Mouse (Mus musculus): ENCODE measurements around the gene Cdk15. TPM values are rescaled to one million over a fixed set of nuclear protein-coding genes. Genes with fewer than 3 reads are reported as not detected.

Cdk15 gene
- polyA plus RNA-seq, 1 experiment from 2014 or later: 0.47 TPM

DNA sequence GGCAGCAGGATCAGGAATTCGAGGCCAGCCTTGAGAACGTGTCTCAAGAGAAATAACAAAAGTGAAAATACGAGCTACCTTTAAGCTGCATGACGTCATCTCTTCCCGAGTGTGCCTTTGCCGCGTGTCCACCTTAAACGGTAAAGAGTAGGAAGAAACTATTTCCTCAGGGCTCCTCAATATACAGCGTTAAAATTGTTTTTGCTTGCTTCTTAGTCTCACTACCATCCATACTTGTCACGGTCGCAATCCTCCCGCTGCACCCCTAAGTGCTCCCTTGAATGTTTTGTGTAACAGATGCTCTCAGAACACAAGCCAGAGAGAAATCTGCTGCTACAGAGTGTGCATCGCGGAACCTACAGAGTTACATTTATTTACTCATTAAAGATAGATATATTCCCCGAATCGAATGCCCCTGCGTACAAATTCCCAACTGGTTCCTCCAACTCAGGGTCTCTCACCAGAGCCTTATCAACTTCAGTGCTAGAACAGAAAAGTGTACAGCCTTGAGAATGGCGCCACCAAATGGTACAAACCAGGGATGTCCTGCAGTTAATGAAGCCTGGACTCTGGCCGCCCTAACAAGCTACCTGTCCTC, 19.0 kb upstream of the Cdk15 start:
- peak; percentile 47 for ATAC-seq (replicated peaks)
- H3K4me2 ChIP-seq (replicated peaks): peak overlapping the region; percentile 52
- WGBS: under 1% methylated on average over 19 of the region's 19 CpGs

DNA sequence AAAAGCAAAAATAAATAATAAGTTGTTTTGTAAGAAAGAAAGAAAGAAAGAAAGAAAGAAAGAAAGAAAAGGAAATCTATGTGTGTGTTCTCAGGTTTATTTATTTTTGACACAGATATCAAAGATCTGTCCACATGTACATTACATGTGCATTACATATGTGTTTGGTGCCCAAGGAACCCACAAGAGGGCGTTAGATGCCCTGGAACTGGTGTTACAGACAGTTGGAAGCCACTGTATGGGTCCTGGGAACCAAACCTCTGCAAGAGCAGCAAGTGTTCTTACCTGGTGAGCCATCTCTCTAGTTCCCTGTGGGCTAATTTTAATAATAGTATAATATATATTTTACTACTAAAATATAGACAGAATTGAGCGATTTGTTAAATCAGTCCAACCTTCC, 12.9 kb upstream of the Cdk15 start:
- no peak overlapping the region for H3K4me3 ChIP-seq
- no peaks in the 10 kb centered on the region for H3K9me3 ChIP-seq
- 67% methylated on average over 2 of the region's 2 CpGs for WGBS
- H3K9ac ChIP-seq (replicated peaks): no peak overlapping the region
- H3K4me2 ChIP-seq (replicated peaks): no peak overlapping the region
- H3K27me3 ChIP-seq: no peaks in the 10 kb centered on the region
- ATAC-seq (replicated peaks): no peak
- H3K4me1 ChIP-seq: no peaks in the 10 kb centered on the region
- no peaks in the 10 kb centered on the region for H3K36me3 ChIP-seq
- no peak overlapping the region for H3K27ac ChIP-seq (replicated peaks)

More for the DNA sequence above, 19.0 kb upstream of the Cdk15 start:
- Histone ChIP-seq H3K9me3 (no peaks in the 10 kb centered on the region), H3K4me3 (peak overlapping the region; percentile 84), H3K9ac (replicated peaks) (peak overlapping the region; percentile 44), H3K4me1 (peaks cover 12% of the 10 kb centered on the region), H3K36me3 (no peaks in the 10 kb centered on the region), H3K27me3 (no peaks in the 10 kb centered on the region), H3K27ac (replicated peaks) (peak overlapping the region; percentile 31)

DNA sequence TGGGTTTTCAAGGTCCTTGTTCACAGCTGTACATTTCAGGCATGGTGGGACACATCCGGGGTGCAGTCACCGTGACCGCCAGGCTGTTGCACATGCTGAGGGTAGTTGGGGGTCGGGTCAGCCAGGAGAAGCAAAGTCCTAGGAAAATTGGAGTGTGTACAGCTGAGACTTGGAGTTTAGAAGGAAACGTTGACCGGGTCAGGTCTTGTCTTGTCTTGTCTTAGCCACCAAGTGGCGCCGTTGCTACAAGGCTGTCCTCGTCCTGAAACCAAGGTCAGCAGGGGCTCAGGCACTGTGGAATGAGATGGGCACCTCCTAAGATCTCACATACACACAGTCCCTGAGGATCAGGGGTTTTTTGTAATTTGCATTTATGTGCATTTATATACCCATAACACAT, 9.1 kb upstream of the Cdk15 start:
- 4% methylated on average over 9 of the region's 9 CpGs for WGBS
- Histone ChIP-seq H3K9me3 (no peaks in the 10 kb centered on the region), H3K4me1 (no peaks in the 10 kb centered on the region), H3K4me3 (no peak overlapping the region), H3K27ac (replicated peaks) (no peak overlapping the region), H3K9ac (replicated peaks) (no peak overlapping the region), H3K4me2 (replicated peaks) (no peak overlapping the region), H3K36me3 (no peaks in the 10 kb centered on the region), H3K27me3 (no peaks in the 10 kb centered on the region)
- ATAC-seq (replicated peaks): 0 out of 2 replicates have a peak, but pooled peaks have one; percentile 51

DNA sequence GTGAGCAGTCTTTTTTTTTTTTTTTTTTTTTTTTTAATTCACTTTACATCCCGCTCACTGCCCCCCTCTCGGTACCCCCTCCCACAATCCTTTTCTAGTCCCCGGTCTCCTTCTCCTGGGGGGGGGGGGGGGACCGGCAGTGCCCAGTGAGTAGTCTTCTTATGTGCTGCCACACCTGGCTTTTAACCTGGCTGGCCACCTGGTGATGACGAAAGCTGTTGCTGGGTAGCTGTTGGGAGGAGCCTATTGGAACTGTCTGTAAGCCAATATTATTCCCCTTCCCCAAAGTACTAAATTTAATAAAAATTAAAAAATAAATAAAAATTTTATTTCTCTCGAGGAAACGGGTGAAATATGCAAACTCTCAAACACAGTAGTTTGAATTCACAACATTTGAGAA, 3.9 kb upstream of the Cdk15 start:
- peak; percentile 60; the same call in 1 of the 2 replicates for ATAC-seq (replicated peaks)
- no peaks in the 10 kb centered on the region for H3K27me3 ChIP-seq
- no peaks in the 10 kb centered on the region for H3K9me3 ChIP-seq
- no peak overlapping the region for H3K9ac ChIP-seq (replicated peaks)
- H3K4me2 ChIP-seq (replicated peaks): peak overlapping the region; percentile 49
- no peak overlapping the region for H3K27ac ChIP-seq (replicated peaks)
- H3K4me1 ChIP-seq: peaks cover 3% of the 10 kb centered on the region; the same call in 1 of the 2 replicates
- no peaks in the 10 kb centered on the region for H3K36me3 ChIP-seq
- H3K4me3 ChIP-seq: peak overlapping the region; percentile 29
- 9% methylated on average over 4 of the region's 7 CpGs for WGBS

DNA sequence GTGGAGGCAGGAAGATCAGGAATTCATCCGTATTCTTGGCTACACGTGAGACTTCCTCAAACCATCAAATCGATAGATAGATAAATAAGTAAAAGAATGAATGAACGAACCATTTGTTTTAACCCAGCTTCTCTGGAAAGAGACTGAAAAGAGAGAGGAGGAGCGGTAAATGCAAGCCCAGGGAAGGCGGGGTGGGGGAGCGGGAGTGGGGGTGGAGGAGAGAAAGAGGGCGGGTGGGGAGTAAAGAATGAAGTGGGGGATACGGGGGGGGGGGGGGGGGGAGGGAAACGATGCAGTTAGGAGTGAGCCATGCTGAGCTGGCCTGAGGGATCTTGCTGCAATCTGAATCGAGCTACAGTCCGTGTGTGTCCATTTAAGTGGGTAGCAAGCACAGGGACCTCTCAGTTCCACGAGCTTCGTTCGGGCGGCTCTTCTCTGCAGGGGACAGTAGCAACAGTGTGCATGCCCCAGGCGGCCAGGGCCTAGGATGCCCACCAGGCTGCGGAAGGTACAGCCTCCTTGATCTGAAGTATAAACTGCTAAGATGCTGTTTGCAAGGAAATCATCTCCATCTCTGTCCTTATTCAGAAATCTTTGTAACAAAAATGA, 3.3 kb upstream of the Cdk15 start:
- Histone ChIP-seq H3K27ac (replicated peaks) (no peak overlapping the region), H3K9me3 (no peaks in the 10 kb centered on the region), H3K4me3 (peak overlapping the region; percentile 29), H3K9ac (replicated peaks) (peak overlapping the region; percentile 31; the same call in 1 of the 2 replicates), H3K4me1 (peaks cover 3% of the 10 kb centered on the region; the same call in 1 of the 2 replicates), H3K4me2 (replicated peaks) (peak overlapping the region; percentile 49), H3K27me3 (no peaks in the 10 kb centered on the region), H3K36me3 (no peaks in the 10 kb centered on the region)
- WGBS: 4% methylated on average over 15 of the region's 18 CpGs
- peak; percentile 48; the same call in 1 of the 2 replicates for ATAC-seq (replicated peaks)

DNA sequence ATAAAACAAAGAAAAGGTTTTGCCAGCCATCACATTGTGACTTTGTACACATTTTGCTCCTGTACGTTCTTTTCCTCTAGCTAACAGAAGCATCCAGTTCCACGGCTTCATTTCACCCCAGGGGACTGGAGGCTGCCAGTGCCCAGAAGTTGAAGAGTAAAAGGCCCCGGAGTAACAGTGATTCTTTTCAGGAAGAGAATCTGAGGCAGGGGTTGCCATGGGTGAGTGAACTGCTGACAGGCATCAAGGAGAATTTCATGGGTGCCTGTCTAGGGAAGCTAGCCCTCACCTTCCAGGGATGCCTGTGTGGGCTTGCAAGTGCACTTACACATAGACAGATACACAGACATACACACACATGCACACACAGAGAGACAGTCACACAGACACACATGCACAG, 1.0 kb downstream of the Cdk15 start:
- Histone ChIP-seq H3K36me3 (no peaks in the 10 kb centered on the region), H3K9ac (replicated peaks) (no peak overlapping the region), H3K9me3 (no peaks in the 10 kb centered on the region), H3K4me2 (replicated peaks) (no peak overlapping the region), H3K4me1 (peaks cover 3% of the 10 kb centered on the region; the same call in 1 of the 2 replicates), H3K27ac (replicated peaks) (no peak overlapping the region), H3K27me3 (no peaks in the 10 kb centered on the region), H3K4me3 (no peak overlapping the region)
- WGBS: 29% methylated on average over 3 of the region's 3 CpGs
- ATAC-seq (replicated peaks): no peak

DNA sequence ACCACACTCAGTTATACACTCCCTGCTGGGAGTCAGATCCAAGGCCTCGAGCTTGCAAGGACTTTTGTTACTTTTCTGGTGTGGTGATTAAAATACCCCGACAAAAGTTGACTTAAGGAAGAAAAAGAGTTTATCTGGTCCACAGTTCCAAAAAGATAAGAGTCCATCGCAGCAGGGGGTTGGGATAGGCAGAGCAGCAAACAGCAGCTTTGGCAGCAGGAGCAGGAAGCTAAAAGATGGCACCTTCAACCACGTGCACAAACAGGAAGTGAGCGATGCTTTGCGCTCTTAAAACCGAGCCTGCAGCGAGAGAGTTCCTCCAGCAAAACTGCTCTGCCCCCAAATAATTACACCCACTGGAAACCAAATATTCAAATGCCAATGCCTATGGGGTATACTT, 12.2 kb downstream of the Cdk15 start:
- no peak overlapping the region for H3K27ac ChIP-seq (replicated peaks)
- H3K4me1 ChIP-seq: 0 out of 2 replicates have a peak, but pooled peaks cover 3% of the 10 kb centered on the region
- no peaks in the 10 kb centered on the region for H3K36me3 ChIP-seq
- no peaks in the 10 kb centered on the region for H3K27me3 ChIP-seq
- H3K9me3 ChIP-seq: no peaks in the 10 kb centered on the region
- no peak overlapping the region for H3K4me2 ChIP-seq (replicated peaks)
- 67% methylated on average over 8 of the region's 8 CpGs for WGBS
- ATAC-seq (replicated peaks): no peak
- H3K9ac ChIP-seq (replicated peaks): no peak overlapping the region
- H3K4me3 ChIP-seq: no peak overlapping the region

DNA sequence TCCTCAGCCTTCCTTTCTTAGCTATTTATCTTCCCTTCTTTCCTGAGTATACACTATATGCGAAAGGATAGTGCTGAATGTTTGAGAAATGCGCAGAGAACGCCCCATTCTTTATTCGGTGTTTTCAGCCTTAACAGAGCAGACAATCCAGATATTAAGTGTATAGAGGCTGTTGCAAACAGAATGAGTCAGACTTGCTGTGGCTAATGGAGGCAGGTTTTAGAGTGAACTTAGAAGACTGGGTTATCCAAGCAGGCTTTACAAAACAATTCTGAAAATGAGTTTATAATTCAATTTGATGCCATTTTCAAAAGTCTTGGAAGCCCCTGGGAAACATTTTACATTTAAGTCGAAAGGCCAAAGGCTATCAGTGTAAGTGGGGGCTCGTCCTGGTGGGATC, 12.8 kb downstream of the Cdk15 start:
- H3K9ac ChIP-seq (replicated peaks): no peak overlapping the region
- no peak overlapping the region for H3K4me3 ChIP-seq
- H3K27me3 ChIP-seq: no peaks in the 10 kb centered on the region
- ATAC-seq (replicated peaks): no peak
- H3K36me3 ChIP-seq: no peaks in the 10 kb centered on the region
- no peak overlapping the region for H3K4me2 ChIP-seq (replicated peaks)
- no peak overlapping the region for H3K27ac ChIP-seq (replicated peaks)
- WGBS: 92% methylated on average over 6 of the region's 6 CpGs
- H3K4me1 ChIP-seq: 0 out of 2 replicates have a peak, but pooled peaks cover 3% of the 10 kb centered on the region
- H3K9me3 ChIP-seq: no peaks in the 10 kb centered on the region

DNA sequence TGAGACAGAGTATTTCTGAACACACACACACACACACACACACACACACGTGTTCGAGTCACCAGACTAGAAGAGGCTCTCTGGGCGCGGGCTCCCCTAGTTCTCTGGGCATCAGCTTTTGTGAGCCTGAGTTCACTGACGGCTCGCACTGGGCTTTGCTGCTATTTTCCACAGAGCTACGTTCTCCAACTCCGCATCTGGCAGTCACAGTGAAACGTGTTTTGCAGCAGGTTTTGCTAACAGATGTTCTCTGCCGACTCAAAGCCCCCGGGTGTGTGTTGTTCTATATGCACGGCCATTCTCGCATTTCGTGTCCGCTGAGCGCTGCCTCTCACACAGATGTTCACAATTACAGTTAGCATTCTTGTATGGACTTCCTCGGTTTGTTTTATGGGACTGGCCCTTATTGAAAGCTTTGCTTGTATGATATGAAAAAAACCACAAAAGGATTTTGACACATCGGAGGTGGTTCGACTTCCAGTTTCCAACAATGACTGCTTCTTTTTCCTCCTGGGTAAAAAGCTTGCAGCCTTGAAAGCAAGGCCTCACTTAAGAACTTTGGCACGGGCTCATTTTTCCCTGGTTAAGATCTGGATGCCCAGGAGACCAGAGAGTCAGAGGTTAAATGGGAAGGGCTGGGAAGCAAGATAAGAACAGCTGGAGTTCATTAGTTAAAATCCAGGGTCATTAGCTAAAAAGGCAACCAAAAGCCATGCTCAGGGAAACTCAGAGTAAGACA, 13.4 kb downstream of the Cdk15 start:
- H3K4me1 ChIP-seq: 0 out of 2 replicates have a peak, but pooled peaks cover 3% of the 10 kb centered on the region
- H3K27ac ChIP-seq (replicated peaks): no peak overlapping the region
- no peaks in the 10 kb centered on the region for H3K27me3 ChIP-seq
- no peak overlapping the region for H3K9ac ChIP-seq (replicated peaks)
- no peak overlapping the region for H3K4me2 ChIP-seq (replicated peaks)
- WGBS: 48% methylated on average over 20 of the region's 20 CpGs
- no peaks in the 10 kb centered on the region for H3K36me3 ChIP-seq
- H3K9me3 ChIP-seq: no peaks in the 10 kb centered on the region
- no peak overlapping the region for H3K4me3 ChIP-seq
- ATAC-seq (replicated peaks): 0 out of 2 replicates have a peak, but pooled peaks have one; percentile 23

DNA sequence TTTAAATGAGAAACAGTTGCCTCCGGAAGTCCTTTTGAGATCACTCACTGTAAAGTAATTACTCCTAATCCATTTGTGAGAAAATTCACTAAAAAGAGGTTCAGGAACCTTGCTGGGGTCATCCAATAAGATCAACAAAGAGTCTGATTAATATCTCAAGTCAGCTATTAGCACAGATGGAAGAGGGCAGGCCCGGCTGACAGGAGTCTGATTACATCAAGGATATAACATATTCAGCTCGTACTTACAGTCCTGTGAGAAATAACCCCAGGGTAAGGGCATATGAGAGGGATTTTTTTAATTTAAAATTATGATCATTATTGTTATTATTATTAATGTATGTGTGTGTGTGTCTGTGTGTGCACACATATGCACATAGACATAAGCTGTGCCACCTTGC, 15.5 kb downstream of the Cdk15 start:
- ATAC-seq (replicated peaks): no peak
- Histone ChIP-seq H3K4me1 (0 out of 2 replicates have a peak, but pooled peaks cover 3% of the 10 kb centered on the region), H3K4me2 (replicated peaks) (no peak overlapping the region), H3K27me3 (no peaks in the 10 kb centered on the region), H3K9ac (replicated peaks) (no peak overlapping the region), H3K9me3 (no peaks in the 10 kb centered on the region), H3K27ac (replicated peaks) (no peak overlapping the region), H3K4me3 (no peak overlapping the region), H3K36me3 (no peaks in the 10 kb centered on the region)
- 37% methylated on average over 3 of the region's 3 CpGs for WGBS

DNA sequence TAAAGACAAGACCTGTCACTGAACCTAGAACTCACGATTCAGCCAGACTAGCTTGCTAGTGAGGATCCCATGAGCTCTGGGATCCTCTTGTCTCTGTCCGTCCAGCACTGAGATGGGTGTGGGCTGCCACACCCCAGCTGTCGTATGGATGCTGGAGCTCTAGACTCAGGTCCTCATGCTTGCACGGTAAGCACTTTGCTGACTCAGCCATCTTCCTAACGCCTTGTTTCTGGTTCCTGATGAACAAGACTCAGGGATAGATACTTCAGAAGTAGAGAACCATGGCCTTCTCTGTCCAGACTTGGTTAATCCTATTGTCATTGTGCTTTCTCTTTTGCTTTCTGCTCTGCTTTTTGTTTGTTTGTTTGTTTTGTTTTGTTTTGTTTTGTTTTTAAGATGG, 29.2 kb downstream of the Cdk15 start:
- no peaks in the 10 kb centered on the region for H3K27me3 ChIP-seq
- WGBS: 91% methylated on average over 5 of the region's 5 CpGs
- no peak overlapping the region for H3K4me2 ChIP-seq (replicated peaks)

DNA sequence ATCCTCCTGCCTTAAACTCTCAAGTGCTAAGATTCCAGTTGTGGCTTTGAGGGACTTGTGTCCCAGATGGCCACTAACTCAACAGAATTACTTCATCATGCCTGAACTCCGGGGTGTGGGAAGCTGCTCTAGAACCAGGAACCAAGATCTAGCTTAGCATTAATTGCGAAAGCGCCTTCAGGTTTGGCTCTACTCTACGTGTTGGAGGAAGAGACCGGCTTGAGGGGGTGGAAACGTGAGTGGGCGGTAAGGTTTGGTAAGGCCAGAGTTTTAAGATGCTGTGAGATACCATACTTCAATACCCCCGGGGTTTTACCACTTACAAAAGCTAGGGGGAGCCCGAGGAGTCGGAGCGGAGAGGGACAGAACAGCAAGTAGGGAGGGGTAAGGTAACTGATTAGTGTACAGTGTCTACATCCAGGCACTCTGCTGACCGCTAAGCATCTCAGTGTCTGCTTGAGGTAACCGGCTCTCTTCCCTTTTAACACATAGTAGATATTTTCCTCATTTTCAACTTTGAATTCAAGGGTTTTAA, 29.7 kb downstream of the Cdk15 start:
- Histone ChIP-seq H3K4me3 (no peak overlapping the region), H3K4me2 (replicated peaks) (no peak overlapping the region), H3K27ac (replicated peaks) (no peak overlapping the region), H3K9ac (replicated peaks) (no peak overlapping the region), H3K4me1 (no peaks in the 10 kb centered on the region), H3K27me3 (no peaks in the 10 kb centered on the region), H3K36me3 (no peaks in the 10 kb centered on the region), H3K9me3 (no peaks in the 10 kb centered on the region)
- no peak for ATAC-seq (replicated peaks)
- 74% methylated on average over 13 of the region's 13 CpGs for WGBS

More for the DNA sequence above, 29.2 kb downstream of the Cdk15 start:
- no peak overlapping the region for H3K9ac ChIP-seq (replicated peaks)
- H3K9me3 ChIP-seq: no peaks in the 10 kb centered on the region
- no peak for ATAC-seq (replicated peaks)
- no peak overlapping the region for H3K27ac ChIP-seq (replicated peaks)
- no peak overlapping the region for H3K4me3 ChIP-seq
- no peaks in the 10 kb centered on the region for H3K36me3 ChIP-seq
- H3K4me1 ChIP-seq: no peaks in the 10 kb centered on the region

All from forebrain, embryonic 15.5 days (tissue).